Mouse (Mus musculus) CH12.LX (cell line): Measurements from ENCODE around the gene Zfp518b. TPM values are rescaled to one million over a fixed set of nuclear protein-coding genes. Genes with fewer than 3 reads are reported as not detected.

ENCODE experiments used
- DNase-seq: peaks from one replicate; pipeline ENCODE4 v3.0.0-alpha.2; 2013; ENCODE audit errors: extremely low read depth
- H3K27ac ChIP-seq: 2 replicates; pipeline ENCODE4 v1.5.1; 2012; ENCODE audit warnings: low read depth, mild to moderate bottlenecking, control low read depth, moderate library complexity; ENCODE audit not compliant: insufficient read depth
- H3K27me3 ChIP-seq: replicated peaks from 2 replicates; pipeline ENCODE3; 2012; ENCODE audit warnings: inconsistent platforms
- H3K36me3 ChIP-seq, 2 experiments: replicated peaks in 1 of 2; 2 replicates each; pipeline versions ENCODE3 to v1.6.1; 2012; ENCODE audit warnings: inconsistent platforms in 1 of 2, low read length in 1 of 2, mild to moderate bottlenecking in 1 of 2, mixed read lengths in 1 of 2, moderate library complexity in 1 of 2; ENCODE audit not compliant: control insufficient read depth in 1 of 2, insufficient read depth in 1 of 2
- H3K4me1 ChIP-seq, 2 experiments: 2 replicates each; pipeline ENCODE4 v1.6.1; 2012; ENCODE audit warnings: inconsistent platforms in 1 of 2, moderate library complexity in 1 of 2; ENCODE audit not compliant: insufficient read depth in 2 of 2, control insufficient read depth in 1 of 2
- H3K4me2 ChIP-seq: 2 replicates; pipeline ENCODE4 v1.6.1; 2012; ENCODE audit warnings: low read depth, mild to moderate bottlenecking, control low read depth; ENCODE audit not compliant: poor library complexity, insufficient read depth, severe bottlenecking
- H3K4me3 ChIP-seq, 3 experiments: fragments of 150-350 bp in 1 of 3; sonication (generic) in 1 of 3; replicated peaks in 1 of 3; 2 replicates each; pipeline versions ENCODE3 to v1.5.1; 2011 to 2012; ENCODE audit warnings: low read depth in 2 of 3, low read length in 2 of 3, mild to moderate bottlenecking in 2 of 3, moderate library complexity in 2 of 3, control low read depth in 1 of 3, improper control_type of control experiment in 1 of 3, inconsistent platforms in 1 of 3, mixed read lengths in 1 of 3; ENCODE audit not compliant: poor library complexity in 1 of 3
- H3K79me2 ChIP-seq: replicated peaks from 2 replicates; pipeline ENCODE4 v1.6.1; 2012; ENCODE audit warnings: mild to moderate bottlenecking, moderate library complexity; ENCODE audit not compliant: control insufficient read depth, poor library complexity, insufficient read depth, severe bottlenecking; ENCODE audit errors: extremely low read depth
- H3K9ac ChIP-seq: 2 replicates; pipeline ENCODE4 v1.6.1; 2012; ENCODE audit warnings: low read depth, mild to moderate bottlenecking, control low read depth, moderate library complexity; ENCODE audit not compliant: insufficient read depth
- H3K9me3 ChIP-seq: replicated peaks from 2 replicates; pipeline ENCODE3; 2012; ENCODE audit warnings: low read length, inconsistent platforms, mixed read lengths
- CTCF ChIP-seq, 2 experiments: IDR thresholded peaks in 1 of 2; conservative IDR thresholded peaks in 1 of 2; 2 replicates each; pipeline ENCODE4 v1.5.1; 2011 to 2012; ENCODE audit warnings: low read depth in 2 of 2, low read length in 2 of 2, improper control_type of control experiment in 1 of 2, inconsistent platforms in 1 of 2, mild to moderate bottlenecking in 1 of 2, moderate library complexity in 1 of 2
- ETS1 ChIP-seq: conservative IDR thresholded peaks from 2 replicates; pipeline ENCODE4 v1.6.1; 2012; ENCODE audit warnings: low read depth, mild to moderate bottlenecking, inconsistent platforms, low read length, improper control_type of control experiment, moderate library complexity
- JUN ChIP-seq: IDR thresholded peaks from 2 replicates; pipeline ENCODE4 v1.6.1; 2011; ENCODE audit warnings: low read depth, mild to moderate bottlenecking, low read length, improper control_type of control experiment, moderate library complexity; ENCODE audit not compliant: insufficient read depth
- KAT2A ChIP-seq: IDR thresholded peaks from 2 replicates; pipeline ENCODE4 v1.6.1; 2012; ENCODE audit warnings: low read length, improper control_type of control experiment, inconsistent platforms; ENCODE audit not compliant: insufficient replicate concordance
- MAX ChIP-seq: IDR thresholded peaks from 2 replicates; pipeline ENCODE4 v1.6.1; 2011; ENCODE audit warnings: low read length, improper control_type of control experiment
- POLR2A ChIP-seq: IDR thresholded peaks from 2 replicates; pipeline ENCODE4 v1.6.1; 2011; ENCODE audit warnings: low read depth, mild to moderate bottlenecking, improper control_type of control experiment, low read length
- RCOR1 ChIP-seq: conservative IDR thresholded peaks from 2 replicates; pipeline ENCODE4 v1.6.1; 2012; ENCODE audit warnings: low read depth, mild to moderate bottlenecking, inconsistent platforms, low read length, improper control_type of control experiment
- TBP ChIP-seq: conservative IDR thresholded peaks from 2 replicates; pipeline ENCODE4 v1.6.1; 2011; ENCODE audit warnings: low read depth, low read length, improper control_type of control experiment
- USF1 ChIP-seq: IDR thresholded peaks from 2 replicates; pipeline ENCODE4 v1.6.1; 2014; ENCODE audit warnings: low read depth, mild to moderate bottlenecking, inconsistent platforms, low read length, improper control_type of control experiment
- ZKSCAN1 ChIP-seq: IDR thresholded peaks from 2 replicates; pipeline ENCODE4 v1.6.1; 2012; ENCODE audit warnings: low read depth, inconsistent platforms, low read length, improper control_type of control experiment, borderline replicate concordance
- dilution Hi-C: fragments of 300-500 bp; cut with MboI; formaldehyde crosslinking; loops from 2 replicates; pipeline ENCODE4 v1.14.3; 2020; ENCODE audit warnings: low sequenced_read_pairs; ENCODE audit not compliant: extremely low pct_unique_long_range_greater_than_20kb, extremely low pct_ligation_motif_present
- in situ Hi-C: fragments of 300-500 bp; cut with MboI; formaldehyde crosslinking; loops from 3 replicates; pipeline ENCODE4 v1.14.3; 2019; ENCODE audit warnings: low sequenced_read_pairs, low pct_ligation_motif_present, low pct_unique_long_range_greater_than_20kb, mixed read lengths
- polyA plus RNA-seq: library from polyadenylated mRNA; unstranded; fragments of >175 nt; gene quantifications from 2 replicates; pipeline ENCODE4 v1.2.1, GENCODE M21; 2012; ENCODE audit warnings: low read depth; ENCODE audit not compliant: insufficient read length
- total RNA-seq, 2 experiments: library from RNA; depleted of rRNA; stranded (reverse); fragments of 300-350 nt in 1 of 2; fragments of >200 nt in 1 of 2; gene quantifications; 2 replicates each; pipeline ENCODE4 v1.2.3; 2012 to 2014

The Zfp518b gene
- total and polyA plus RNA-seq, 3 experiments, result not detected

DNA sequence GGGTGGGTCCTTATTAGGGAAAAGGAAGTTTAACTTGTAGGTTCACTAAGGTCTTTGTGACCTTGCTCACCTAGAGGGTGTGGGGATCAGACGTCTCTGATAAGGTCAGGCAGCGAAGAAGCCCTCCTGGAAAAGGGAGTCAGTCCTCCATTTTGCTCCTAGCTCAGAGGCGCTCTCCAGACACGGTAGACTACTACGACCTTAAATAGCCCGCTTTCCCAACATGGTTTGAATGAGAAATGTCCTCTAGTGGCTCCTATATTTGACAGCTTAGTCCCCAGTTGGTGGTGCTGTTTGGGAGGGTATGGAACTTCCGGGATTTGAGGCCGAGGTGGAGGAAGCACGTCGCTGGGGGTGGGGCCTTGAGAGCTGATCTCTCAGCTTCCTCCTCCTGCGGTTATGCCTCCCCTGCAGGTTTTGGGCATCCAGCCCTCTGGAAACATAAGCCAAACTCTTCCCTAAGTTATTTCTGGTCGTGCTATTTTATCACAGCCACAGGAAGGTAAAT, 29.2 kb downstream of the Zfp518b start:
- Histone ChIP-seq H3K79me2 (no peaks in the 10 kb centered on the region), H3K27me3 (no peaks in the 10 kb centered on the region), H3K9me3 (no peaks in the 10 kb centered on the region), H3K4me3 (no peak overlapping the region), H3K4me2 (no peak overlapping the region), H3K27ac (no peak overlapping the region), H3K9ac (no peak overlapping the region), H3K4me1 (peaks cover 0 to 10% of the 10 kb centered on the region in 2 experiments; a peak in 1 of 4 replicates), H3K36me3 (no peaks in the 10 kb centered on the region)
- dilution Hi-C loops, result no loop called here
- in situ Hi-C loops, result no loop called here
- no peak for DNase-seq
- TF ChIP-seq RCOR1 (no peak), POLR2A (no peak), USF1 (no peak), JUN (no peak), KAT2A (no peak), CTCF (conservative IDR thresholded peaks at IDR 0.05 in 1 of 2, IDR thresholded peaks at IDR 0.05 in 1 of 2; ENCODE audit: low read depth in 2 of 2, low read length in 2 of 2) (no peak), ETS1 (no peak)

- H3K27ac ChIP-seq, result no peak overlapping the region
- TF ChIP-seq ZKSCAN1 (no peak), CTCF (conservative IDR thresholded peaks at IDR 0.05 in 1 of 2, IDR thresholded peaks at IDR 0.05 in 1 of 2; ENCODE audit: low read depth in 2 of 2, low read length in 2 of 2) (peak; percentile 5 to 40; a peak in 2 of 4 replicates)
- in situ Hi-C loops, result no loop called here
- dilution Hi-C loops, result no loop called here
- no peaks in the 10 kb centered on the region for H3K79me2 ChIP-seq
- H3K27me3 ChIP-seq, result no peaks in the 10 kb centered on the region
- no peak for DNase-seq
- no peak overlapping the region for H3K4me2 ChIP-seq
- H3K4me3 ChIP-seq, result no peak overlapping the region
- H3K9me3 ChIP-seq, result no peaks in the 10 kb centered on the region
- peaks cover 0 to 10% of the 10 kb centered on the region in 2 experiments; a peak in 1 of 4 replicates for H3K4me1 ChIP-seq
- no peaks in the 10 kb centered on the region for H3K36me3 ChIP-seq
- H3K9ac ChIP-seq, result no peak overlapping the region
These were observed 30.1 kb downstream of the Zfp518b start for GRCm38 (mm10) chr5:38654571-38654970.

- Histone ChIP-seq H3K27me3 (no peaks in the 10 kb centered on the region), H3K9me3 (no peaks in the 10 kb centered on the region), H3K4me3 (no peak overlapping the region), H3K4me2 (no peak overlapping the region), H3K36me3 (no peaks in the 10 kb centered on the region), H3K27ac (no peak overlapping the region), H3K79me2 (no peaks in the 10 kb centered on the region), H3K4me1 (peaks cover 0 to 10% of the 10 kb centered on the region in 2 experiments; a peak in 1 of 4 replicates), H3K9ac (no peak overlapping the region)
- dilution Hi-C loops, result no loop called here
- no peak for DNase-seq
- in situ Hi-C loops, result no loop called here
- TF ChIP-seq ZKSCAN1, result no peak
- no peak for TF ChIP-seq MAX
- no peak for TF ChIP-seq JUN
- TF ChIP-seq CTCF (conservative IDR thresholded peaks at IDR 0.05 in 1 of 2, IDR thresholded peaks at IDR 0.05 in 1 of 2; ENCODE audit: low read depth in 2 of 2, low read length in 2 of 2), result no peak
- TF ChIP-seq TBP, result no peak
These were observed 31.5 kb downstream of the Zfp518b start for GRCm38 (mm10) chr5:38653101-38653500.
